Mouse (Mus musculus): Measurements from ENCODE around the gene Sh3glb2.

The Sh3glb2 gene

DNA sequence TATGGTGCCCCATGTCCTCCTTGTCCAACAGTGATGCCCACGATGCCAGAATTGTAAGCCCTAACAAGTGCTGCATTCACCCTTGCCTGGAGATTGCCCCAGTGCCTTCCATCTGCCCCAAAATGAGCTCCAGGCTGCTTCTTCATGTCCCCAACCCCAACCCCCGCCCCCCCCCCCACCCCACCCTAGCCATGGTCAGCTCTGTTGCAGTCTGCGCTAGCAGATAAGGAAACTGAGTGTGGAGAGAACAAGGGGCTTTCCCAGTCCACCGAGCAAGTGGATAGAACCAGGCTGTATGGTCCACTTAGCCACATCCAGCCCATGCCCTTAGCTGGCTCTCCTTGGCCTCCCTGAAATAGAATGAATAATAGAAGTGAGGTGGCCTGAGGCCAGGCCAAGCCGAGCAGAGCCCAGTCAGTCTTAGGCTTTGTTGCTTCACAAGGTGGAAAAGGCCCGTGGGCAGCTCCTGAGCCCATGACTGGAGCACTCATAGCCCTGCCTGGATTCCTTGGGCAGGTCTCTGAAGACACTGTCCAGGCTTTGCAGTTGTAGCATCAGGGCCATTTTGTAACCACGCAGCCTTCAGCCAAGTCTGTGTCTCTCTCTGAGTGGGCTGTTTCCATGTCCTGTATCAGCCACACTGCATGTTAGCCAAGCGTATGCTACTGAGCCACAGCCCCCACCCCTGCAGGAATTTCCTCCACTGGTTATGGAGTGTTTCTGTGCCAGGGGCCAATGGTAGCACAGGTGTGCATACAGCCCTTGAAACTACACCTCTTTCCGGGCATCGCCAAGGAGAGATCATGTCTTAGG lies 21.6 kb upstream of the Sh3glb2 start:
- DNase-seq (ENCODE audit: low spot score in 2 of 2), result no peak

- DNase-seq (ENCODE audit: low spot score in 2 of 2), result no peak
Measured at GRCm38 (mm10) chr2:30379307-30379706, 20.2 kb upstream of the Sh3glb2 start.

GRCm38 (mm10) chr2:30377721-30378120 lies 18.6 kb upstream of the Sh3glb2 start:
- DNase-seq (ENCODE audit: low spot score in 2 of 2), result no peak

DNA sequence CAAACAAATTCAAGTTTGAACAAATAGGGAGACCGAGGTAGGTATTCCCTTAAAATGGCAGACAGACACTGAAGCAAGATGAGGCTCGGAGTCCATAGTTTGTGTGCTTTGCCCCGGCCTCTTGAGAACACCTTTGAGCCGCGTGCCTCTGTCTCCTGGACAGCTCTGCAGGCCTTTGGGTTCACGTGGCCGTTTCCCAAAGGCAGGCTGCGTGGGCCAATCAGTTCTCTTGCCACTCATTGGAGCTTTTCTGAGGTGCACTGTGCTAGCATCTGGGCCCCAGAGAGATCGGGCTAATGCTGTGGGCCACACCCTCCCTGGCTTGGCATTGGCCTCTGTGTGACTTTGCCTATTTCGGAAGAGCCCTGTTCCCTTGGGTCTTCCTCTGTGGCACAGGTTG lies 16.8 kb upstream of the Sh3glb2 start:
- no peak for DNase-seq (ENCODE audit: low spot score in 2 of 2)

DNA sequence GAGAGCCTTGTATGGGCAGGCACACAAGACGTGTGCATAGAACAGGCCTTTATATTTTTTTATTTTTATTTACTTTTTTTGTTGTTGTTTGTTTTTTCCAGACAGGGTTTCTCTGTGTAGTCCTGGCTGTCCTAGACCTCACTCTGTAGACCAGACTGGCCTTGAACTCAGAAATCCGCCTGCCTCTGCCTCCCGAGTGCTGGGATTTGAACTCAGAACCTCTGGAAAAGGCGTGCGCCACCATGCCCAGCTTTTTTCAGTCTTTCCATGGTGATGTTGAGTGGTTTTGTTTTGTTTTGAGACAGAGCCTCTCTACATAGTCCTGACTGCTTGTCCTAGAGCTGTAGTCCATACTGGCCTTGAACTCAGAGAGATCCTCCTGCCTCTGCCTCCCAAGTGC lies 13.6 kb upstream of the Sh3glb2 start:
- no peak for DNase-seq (ENCODE audit: low spot score in 2 of 2)

- DNase-seq (ENCODE audit: low spot score in 2 of 2), result no peak
Measured at GRCm38 (mm10) chr2:30371544-30371943, 12.4 kb upstream of the Sh3glb2 start.

- no peak for DNase-seq (ENCODE audit: low spot score in 2 of 2)
Measured at GRCm38 (mm10) chr2:30366203-30366602, 7.1 kb upstream of the Sh3glb2 start.

DNA sequence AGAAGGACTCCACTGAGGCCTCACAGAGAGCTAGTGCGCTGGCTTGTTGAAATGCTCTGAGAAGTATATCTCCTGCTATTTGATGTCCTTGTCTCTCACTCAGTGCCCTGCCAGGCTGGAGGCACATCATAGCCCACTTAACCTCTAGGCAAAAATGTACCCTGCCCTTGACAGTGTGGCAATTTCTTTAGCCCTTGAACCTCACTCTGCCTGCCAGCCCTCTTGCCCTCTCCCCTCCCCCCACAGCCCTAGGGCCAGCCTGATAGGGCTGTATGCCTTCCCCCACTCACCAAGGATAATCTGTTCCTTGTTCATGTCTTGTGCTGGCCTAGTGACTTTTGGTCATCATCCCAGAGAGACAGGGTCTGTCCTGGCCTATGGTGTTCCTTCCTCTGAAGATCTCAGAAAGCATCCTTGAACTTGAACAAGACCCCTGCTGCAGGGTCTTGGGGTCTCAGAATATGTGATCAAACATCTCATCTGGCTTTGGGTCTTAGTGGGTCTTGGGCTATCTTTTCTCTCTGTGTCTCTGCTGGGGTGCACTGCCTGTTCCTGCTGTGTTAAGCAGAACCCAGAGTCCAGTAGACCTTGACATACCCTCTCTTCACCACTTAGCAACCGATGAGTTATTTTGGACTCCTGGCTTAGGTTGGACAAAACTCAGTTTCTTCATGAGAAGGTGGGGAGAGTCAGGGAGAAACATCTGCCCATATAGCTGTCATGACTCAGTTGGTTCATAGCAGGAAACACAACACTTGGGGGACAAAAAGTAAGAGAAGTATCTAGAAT lies 6.3 kb upstream of the Sh3glb2 start:
- DNase-seq (ENCODE audit: low spot score in 2 of 2), result no peak

- DNase-seq (ENCODE audit: low spot score in 2 of 2), result peak; percentile 92 to 94
Measured at GRCm38 (mm10) chr2:30363773-30364650, 4.9 kb upstream of the Sh3glb2 start, which contains the start of gene Miga2. Miga2 (plus strand) TSS chr2:30364233.

DNA sequence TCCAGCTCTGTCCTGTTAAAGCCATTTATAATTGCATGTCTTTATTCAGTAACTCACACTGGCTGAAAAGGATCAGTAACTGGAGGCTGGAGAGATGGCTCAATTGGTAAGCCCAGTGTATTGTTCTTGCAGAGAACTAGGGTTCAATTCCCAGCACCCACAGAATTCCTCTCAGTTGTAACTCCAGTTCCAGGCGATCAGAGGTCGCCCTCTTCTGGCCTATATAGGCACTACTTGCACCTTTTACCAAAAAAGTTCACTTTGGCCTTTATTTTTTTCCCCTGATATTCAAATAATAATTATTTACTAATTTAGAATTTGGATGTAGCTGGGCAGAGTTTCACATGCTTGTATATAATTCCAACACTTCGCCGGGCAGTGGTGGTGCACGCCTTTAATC lies 3.7 kb upstream of the Sh3glb2 start:
- no peak for DNase-seq (ENCODE audit: low spot score in 2 of 2)

- no peak for DNase-seq (ENCODE audit: low spot score in 2 of 2)
Measured at GRCm38 (mm10) chr2:30360626-30361025, 1.5 kb upstream of the Sh3glb2 start.

GRCm38 (mm10) chr2:30357552-30358510 lies 1.3 kb downstream of the Sh3glb2 start:
- DNase-seq (ENCODE audit: low spot score in 2 of 2), result no peak

DNA sequence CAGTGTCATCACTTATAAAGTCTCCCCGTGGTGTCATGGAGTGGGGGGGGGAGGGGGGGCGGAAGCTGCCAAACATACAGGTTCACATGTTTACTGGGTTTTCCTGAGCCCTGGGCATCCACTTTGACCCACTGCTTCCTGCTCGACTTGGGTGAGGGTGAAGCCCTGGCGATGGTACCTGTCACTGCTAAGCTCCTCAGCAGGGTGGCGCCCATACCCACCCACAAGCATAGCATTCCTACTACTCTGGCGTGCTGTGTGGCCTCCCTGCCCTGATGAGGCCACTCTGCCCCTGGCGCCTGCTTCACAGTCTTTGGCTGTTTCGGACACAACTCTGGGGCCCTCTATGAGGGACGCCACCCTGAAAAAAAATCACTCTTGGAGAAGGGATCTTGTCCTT lies 2.2 kb downstream of the Sh3glb2 start:
- DNase-seq (ENCODE audit: low spot score in 2 of 2), result no peak

- no peak for DNase-seq (ENCODE audit: low spot score in 2 of 2)
Measured at GRCm38 (mm10) chr2:30356266-30356665, 2.9 kb downstream of the Sh3glb2 start.

- DNase-seq (ENCODE audit: low spot score in 2 of 2), result no peak
Measured at GRCm38 (mm10) chr2:30355861-30356260, 3.3 kb downstream of the Sh3glb2 start.

DNA sequence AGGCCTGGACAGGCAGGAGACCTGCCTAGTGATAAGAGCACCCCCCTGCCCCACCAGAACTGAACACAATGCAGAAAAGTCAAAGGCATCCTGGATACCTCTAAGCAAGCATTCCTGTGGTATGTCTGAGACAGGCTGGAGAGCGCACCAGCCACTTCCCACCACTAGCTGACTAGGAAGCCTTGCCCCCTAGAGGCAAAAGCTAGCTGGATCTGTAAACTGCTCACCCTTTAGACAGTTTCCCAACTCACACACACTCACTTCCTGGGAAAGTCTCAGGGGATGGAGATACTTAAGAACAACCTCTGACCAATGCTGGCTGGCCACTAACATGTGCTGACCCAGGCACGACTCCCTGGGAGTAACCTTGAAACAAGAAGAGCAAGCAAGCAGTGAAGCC lies 8.0 kb downstream of the Sh3glb2 start:
- no peak for DNase-seq (ENCODE audit: low spot score in 2 of 2)

GRCm38 (mm10) chr2:30349196-30349595 lies 9.9 kb downstream of the Sh3glb2 start:
- no peak for DNase-seq (ENCODE audit: low spot score in 2 of 2)

DNA sequence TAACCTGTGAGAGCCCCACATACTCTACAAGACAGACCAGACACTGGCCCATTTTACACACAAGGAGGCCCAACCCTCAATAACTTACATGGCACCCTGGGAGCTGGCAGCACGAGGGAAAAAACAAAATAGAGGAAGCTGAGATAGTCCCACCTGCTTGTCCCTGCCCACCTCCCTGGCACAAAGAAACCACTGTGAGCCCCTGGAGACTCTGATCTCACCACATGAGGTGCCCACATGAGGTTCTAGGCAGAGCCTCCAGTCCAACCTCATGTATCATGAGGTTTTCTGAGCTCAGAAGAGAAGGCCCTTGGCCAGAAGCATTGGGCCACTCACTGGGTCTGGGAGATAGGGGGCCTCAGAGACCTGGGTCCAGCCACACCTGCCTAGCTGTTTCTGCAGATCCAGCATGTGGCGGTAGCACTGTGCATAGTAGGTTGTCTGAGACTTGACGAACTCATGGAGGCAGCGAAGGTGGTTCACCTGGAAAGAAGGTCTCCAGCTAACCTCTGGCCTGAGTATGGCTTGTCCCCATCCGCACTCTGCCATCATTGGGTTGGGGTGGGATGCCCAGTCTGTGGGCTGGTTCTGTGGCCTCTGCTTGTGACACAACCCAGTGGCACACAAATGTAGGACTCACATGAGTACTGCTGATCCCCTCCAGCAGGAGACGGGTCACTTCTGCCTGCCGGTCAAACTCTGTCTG lies 13.0 kb downstream of the Sh3glb2 start:
- no peak for DNase-seq (ENCODE audit: low spot score in 2 of 2)

DNA sequence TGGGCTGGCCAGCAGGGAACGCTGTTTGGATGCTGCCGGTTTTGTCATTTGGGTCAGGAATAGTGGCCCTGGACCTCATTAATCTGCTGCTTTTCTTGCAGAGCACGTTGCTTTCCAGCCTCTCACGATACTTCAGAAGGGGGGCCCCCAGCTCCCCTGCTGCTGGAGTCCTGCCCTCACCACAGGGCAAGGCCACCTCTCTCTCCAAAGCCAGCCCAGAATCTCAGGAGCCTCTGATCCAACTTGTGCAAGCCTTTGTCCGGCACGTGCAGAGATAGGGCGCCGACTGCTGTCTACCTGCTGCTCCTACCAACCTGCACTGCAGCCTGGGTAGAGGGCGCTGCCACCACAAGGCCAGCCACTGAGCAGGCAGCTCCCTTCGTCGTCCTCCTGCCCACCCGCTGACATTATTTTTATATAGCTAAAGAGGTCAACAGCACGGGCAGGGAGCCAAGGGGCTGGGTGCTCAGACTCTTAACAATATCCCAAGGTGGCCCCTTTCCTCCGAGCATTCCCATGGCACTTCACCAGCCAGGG lies 15.5 kb downstream of the Sh3glb2 start:
- no peak for DNase-seq (ENCODE audit: low spot score in 2 of 2)

- no peak for DNase-seq (ENCODE audit: low spot score in 2 of 2)
Measured at GRCm38 (mm10) chr2:30342544-30342943, 16.6 kb downstream of the Sh3glb2 start.
